In the genomic region with DNA sequence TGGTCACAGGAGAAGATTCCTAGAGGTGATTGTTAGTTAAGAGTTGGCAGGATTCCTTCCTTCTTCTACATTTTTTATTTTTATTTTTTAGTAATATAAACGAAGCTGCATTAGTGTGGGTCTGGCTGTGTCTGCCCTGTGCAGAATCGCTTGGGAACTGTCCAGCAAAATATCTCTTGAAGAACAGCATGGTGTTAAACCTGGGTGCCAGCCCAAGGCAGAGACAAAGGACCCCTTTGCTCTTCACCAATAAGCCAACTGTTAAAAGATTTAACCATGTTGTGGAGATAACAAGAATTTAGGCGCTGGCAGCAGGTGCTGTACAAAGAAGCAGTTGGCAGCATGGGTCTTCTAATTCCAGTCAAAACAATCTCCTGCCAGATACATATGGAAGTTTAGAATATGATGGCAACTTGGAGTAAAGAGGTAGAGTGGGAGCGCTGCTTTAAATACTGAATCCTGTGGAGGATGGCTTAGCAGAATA, we compare ENCODE assay signal across 25 mouse cellular contexts.
DNase-seq lines count a peak whose midpoint lies in the region; ATAC-seq and TF ChIP-seq lines count a peak whose summit lies in the region.
"Had no signal": no experiment of that assay in that cellular context is flagged by ENCODE, and none has a peak within 500 bp of the region (broad histone marks: within the 10 kb centered on the region; RNA-seq: fewer than 3 reads in every experiment).

No protein-coding gene starts in this region.

- 75% methylated on average over 4 of the region's 4 CpGs for WGBS in forebrain, embryonic 13.5 days
- WGBS in forebrain, embryonic 11.5 days: 76% methylated on average over 4 of the region's 4 CpGs
- 60% methylated on average over 4 of the region's 4 CpGs for WGBS in forebrain, embryonic 16.5 days
- WGBS in forebrain, postnatal 0 days: 47% methylated on average over 4 of the region's 4 CpGs
- 68% methylated on average over 4 of the region's 4 CpGs for WGBS in midbrain, postnatal 0 days
- 75% methylated on average over 4 of the region's 4 CpGs for WGBS in midbrain, embryonic 13.5 days

- no peaks in the 10 kb centered on the region for H3K4me1 ChIP-seq in forebrain, embryonic 13.5 days
- H3K4me1 ChIP-seq in forebrain, embryonic 11.5 days (replicated peaks; ENCODE audit: control insufficient read depth, insufficient read depth, low read length): no peaks in the 10 kb centered on the region
- H3K4me1 ChIP-seq in forebrain, embryonic 16.5 days (replicated peaks; ENCODE audit: control insufficient read depth, insufficient read depth, low read length): 0 out of 2 replicates have a peak, but pooled peaks cover 2% of the 10 kb centered on the region
- H3K4me1 ChIP-seq in forebrain, postnatal 0 days (ENCODE audit: insufficient read depth): no peaks in the 10 kb centered on the region
- H3K4me1 ChIP-seq in midbrain, postnatal 0 days (ENCODE audit: insufficient read depth, low read length): no peaks in the 10 kb centered on the region
- no peaks in the 10 kb centered on the region for H3K4me1 ChIP-seq in midbrain, embryonic 13.5 days (replicated peaks)
- H3K4me1 ChIP-seq: heart, embryonic 12.5 days; heart, embryonic 15.5 days; hindbrain, embryonic 10.5 days; hindbrain, embryonic 13.5 days had no signal

- no peak overlapping the region for H3K9ac ChIP-seq in forebrain, embryonic 13.5 days
- no peak overlapping the region for H3K9ac ChIP-seq in forebrain, embryonic 11.5 days (ENCODE audit: low read length)
- H3K9ac ChIP-seq in forebrain, embryonic 16.5 days (replicated peaks; ENCODE audit: low read depth, low read length): no peak overlapping the region
- no peak overlapping the region for H3K9ac ChIP-seq in forebrain, postnatal 0 days
- no peak overlapping the region for H3K9ac ChIP-seq in midbrain, postnatal 0 days (replicated peaks; ENCODE audit: low read length, poor library complexity, severe bottlenecking)
- H3K9ac ChIP-seq in midbrain, embryonic 13.5 days (replicated peaks): no peak overlapping the region
- H3K9ac ChIP-seq: heart, embryonic 12.5 days; heart, embryonic 15.5 days; hindbrain, embryonic 13.5 days had no signal

- H3K9me3 ChIP-seq in forebrain, embryonic 13.5 days (replicated peaks): no peaks in the 10 kb centered on the region
- no peaks in the 10 kb centered on the region for H3K9me3 ChIP-seq in forebrain, embryonic 11.5 days (ENCODE audit: control insufficient read depth, low read length)
- no peaks in the 10 kb centered on the region for H3K9me3 ChIP-seq in forebrain, embryonic 16.5 days (ENCODE audit: control insufficient read depth, low read length)
- H3K9me3 ChIP-seq in forebrain, postnatal 0 days (ENCODE audit: low read length): no peaks in the 10 kb centered on the region
- no peaks in the 10 kb centered on the region for H3K9me3 ChIP-seq in midbrain, postnatal 0 days (ENCODE audit: low read length)
- H3K9me3 ChIP-seq in midbrain, embryonic 13.5 days: no peaks in the 10 kb centered on the region
- H3K9me3 ChIP-seq: G1E; heart, embryonic 12.5 days; heart, embryonic 15.5 days; hindbrain, embryonic 10.5 days; hindbrain, embryonic 13.5 days had no signal

- peak; percentile 10; the same call in 1 of the 2 replicates for ATAC-seq in forebrain, embryonic 13.5 days
- ATAC-seq in forebrain, embryonic 11.5 days (replicated peaks; ENCODE audit: low FRiP score): no peak
- ATAC-seq in forebrain, embryonic 16.5 days: peak; percentile 49
- no peak for ATAC-seq in forebrain, postnatal 0 days
- ATAC-seq in midbrain, postnatal 0 days (ENCODE audit: low FRiP score): no peak
- no peak for ATAC-seq in midbrain, embryonic 13.5 days
- ATAC-seq: intestine, postnatal 0 days; Patski had no signal

- TF ChIP-seq CTCF in forebrain, postnatal 0 days (IDR thresholded peaks at IDR 0.05; ENCODE audit: low read depth): no peak
- no peak for TF ChIP-seq CTCF in midbrain, postnatal 0 days (IDR thresholded peaks at IDR 0.05)

- H3K4me2 ChIP-seq in forebrain, embryonic 13.5 days: no peak overlapping the region
- H3K4me2 ChIP-seq in forebrain, embryonic 11.5 days (ENCODE audit: low read depth, low read length, severe bottlenecking): no peak overlapping the region
- no peak overlapping the region for H3K4me2 ChIP-seq in forebrain, embryonic 16.5 days (ENCODE audit: low read length)
- no peak overlapping the region for H3K4me2 ChIP-seq in forebrain, postnatal 0 days (ENCODE audit: low read depth)
- H3K4me2 ChIP-seq in midbrain, postnatal 0 days (ENCODE audit: low read depth, low read length, poor library complexity, severe bottlenecking): no peak overlapping the region
- no peak overlapping the region for H3K4me2 ChIP-seq in midbrain, embryonic 13.5 days (replicated peaks)
- H3K4me2 ChIP-seq: heart, embryonic 12.5 days; heart, embryonic 15.5 days; hindbrain, embryonic 13.5 days had no signal

- no peak overlapping the region for H3K4me3 ChIP-seq in forebrain, embryonic 13.5 days
- H3K4me3 ChIP-seq in forebrain, embryonic 11.5 days (ENCODE audit: low read depth, low read length): no peak overlapping the region
- no peak overlapping the region for H3K4me3 ChIP-seq in forebrain, embryonic 16.5 days (replicated peaks; ENCODE audit: low read length)
- H3K4me3 ChIP-seq in forebrain, postnatal 0 days (ENCODE audit: low read depth, low read length): no peak overlapping the region
- no peak overlapping the region for H3K4me3 ChIP-seq in midbrain, postnatal 0 days (ENCODE audit: low read depth, low read length)
- H3K4me3 ChIP-seq in midbrain, embryonic 13.5 days (replicated peaks): no peak overlapping the region
- H3K4me3 ChIP-seq: heart, embryonic 12.5 days; heart, embryonic 15.5 days; hindbrain, embryonic 10.5 days; hindbrain, embryonic 13.5 days had no signal

- H3K36me3 ChIP-seq in forebrain, embryonic 13.5 days (ENCODE audit: poor library complexity, severe bottlenecking): no peaks in the 10 kb centered on the region
- no peaks in the 10 kb centered on the region for H3K36me3 ChIP-seq in forebrain, embryonic 11.5 days (ENCODE audit: control insufficient read depth, insufficient read depth, low read length)
- no peaks in the 10 kb centered on the region for H3K36me3 ChIP-seq in forebrain, embryonic 16.5 days (ENCODE audit: control insufficient read depth, insufficient read depth)
- H3K36me3 ChIP-seq in forebrain, postnatal 0 days (ENCODE audit: insufficient read depth): no peaks in the 10 kb centered on the region
- H3K36me3 ChIP-seq in midbrain, postnatal 0 days (ENCODE audit: insufficient read depth, low read length): no peaks in the 10 kb centered on the region
- H3K36me3 ChIP-seq in midbrain, embryonic 13.5 days: no peaks in the 10 kb centered on the region
- H3K36me3 ChIP-seq: G1E; heart, embryonic 12.5 days; heart, embryonic 15.5 days; hindbrain, embryonic 10.5 days; hindbrain, embryonic 13.5 days had no signal

- no peak overlapping the region for H3K27ac ChIP-seq in forebrain, embryonic 13.5 days
- no peak overlapping the region for H3K27ac ChIP-seq in forebrain, embryonic 11.5 days (ENCODE audit: low read depth, low read length)
- H3K27ac ChIP-seq in forebrain, embryonic 16.5 days (ENCODE audit: low read length): no peak overlapping the region
- H3K27ac ChIP-seq in forebrain, postnatal 0 days (ENCODE audit: low read depth, low read length): no peak overlapping the region
- H3K27ac ChIP-seq in midbrain, postnatal 0 days (ENCODE audit: low read depth, low read length): no peak overlapping the region
- no peak overlapping the region for H3K27ac ChIP-seq in midbrain, embryonic 13.5 days
- H3K27ac ChIP-seq: heart, embryonic 15.5 days; hindbrain, embryonic 10.5 days; hindbrain, embryonic 13.5 days had no signal

- no peaks in the 10 kb centered on the region for H3K27me3 ChIP-seq in forebrain, embryonic 13.5 days
- no peaks in the 10 kb centered on the region for H3K27me3 ChIP-seq in forebrain, embryonic 11.5 days (ENCODE audit: control insufficient read depth, insufficient read depth, low read length)
- H3K27me3 ChIP-seq in forebrain, embryonic 16.5 days (replicated peaks; ENCODE audit: control insufficient read depth, insufficient read depth, low read length): no peaks in the 10 kb centered on the region
- no peaks in the 10 kb centered on the region for H3K27me3 ChIP-seq in forebrain, postnatal 0 days (ENCODE audit: insufficient read depth, low read length)
- H3K27me3 ChIP-seq in midbrain, postnatal 0 days (ENCODE audit: insufficient read depth, low read length): no peaks in the 10 kb centered on the region
- no peaks in the 10 kb centered on the region for H3K27me3 ChIP-seq in midbrain, embryonic 13.5 days
- H3K27me3 ChIP-seq: CH12.LX; heart, embryonic 12.5 days; heart, embryonic 15.5 days; hindbrain, embryonic 13.5 days had no signal

- DNase-seq in forebrain, embryonic 11.5 days (ENCODE audit: low spot score): no peak
- DNase-seq in forebrain, postnatal 0 days: no peak
- DNase-seq in midbrain, postnatal 0 days (ENCODE audit: low spot score): peak; percentile 36
- no peak for DNase-seq in liver
- DNase-seq: adrenal gland, postnatal 10 days; adrenal gland, postnatal 36 days; B cell, adult 2 months; cerebellum, adult 11 months; cerebellum, adult 8-10 months; cerebellum, postnatal 14 days; gastrocnemius, postnatal 25 days; heart, adult 18-20 months; heart, postnatal 10 days; heart, postnatal 36 days had no signal

Comparison
In these comparisons a context has a peak if more than half of its experiments do, and no peak if none do; other contexts are left out.
1. ATAC-seq: peak in forebrain, embryonic 13.5 days (single experiment) and forebrain, embryonic 16.5 days (single experiment); none in forebrain, embryonic 11.5 days (single experiment), forebrain, postnatal 0 days (single experiment), midbrain, postnatal 0 days (single experiment) and midbrain, embryonic 13.5 days (single experiment).